Mouse (Mus musculus) monocyte, adult 2 months (primary cell): ENCODE data around the gene Prok2.

Source experiments
- DNase-seq, 2 experiments: peaks; one replicate each; pipeline ENCODE4 v3.0.0; 2022; ENCODE audit warnings: low spot score in 2 of 2, low read depth in 1 of 2

The Prok2 gene

DNA sequence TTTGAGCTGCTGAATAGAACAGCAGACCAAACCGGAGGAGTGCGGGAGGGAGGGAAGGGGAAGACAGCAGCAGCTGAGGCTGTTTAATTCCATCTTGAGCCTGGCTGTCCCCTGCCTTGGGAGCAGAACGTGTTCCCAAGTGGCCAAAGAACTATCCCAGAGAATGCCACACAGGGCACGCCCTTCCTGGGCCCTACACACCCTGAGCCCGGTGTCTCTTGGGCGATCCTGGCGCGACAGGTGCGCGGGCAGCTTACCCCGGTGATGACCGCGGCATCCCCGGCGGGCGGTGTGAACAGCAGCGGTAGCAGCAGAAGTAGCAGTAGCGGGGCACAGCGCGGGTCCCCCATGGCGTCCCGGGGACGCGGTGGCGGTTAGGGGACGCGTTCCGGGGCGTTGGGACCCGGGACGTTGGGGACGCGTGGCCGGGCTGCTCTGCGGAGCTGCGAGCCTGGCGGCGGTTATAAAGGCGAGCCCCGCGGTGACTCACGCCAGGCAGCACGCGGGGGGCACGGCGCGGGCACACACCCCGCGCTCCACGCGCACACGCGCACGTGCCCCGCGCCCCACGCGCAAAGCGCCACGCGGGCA, at the start of gene Prok2:
Gene Prok2 (minus strand): TSS at position 422 of the 591 bp plus-strand sequence.
- no peak for DNase-seq

DNA sequence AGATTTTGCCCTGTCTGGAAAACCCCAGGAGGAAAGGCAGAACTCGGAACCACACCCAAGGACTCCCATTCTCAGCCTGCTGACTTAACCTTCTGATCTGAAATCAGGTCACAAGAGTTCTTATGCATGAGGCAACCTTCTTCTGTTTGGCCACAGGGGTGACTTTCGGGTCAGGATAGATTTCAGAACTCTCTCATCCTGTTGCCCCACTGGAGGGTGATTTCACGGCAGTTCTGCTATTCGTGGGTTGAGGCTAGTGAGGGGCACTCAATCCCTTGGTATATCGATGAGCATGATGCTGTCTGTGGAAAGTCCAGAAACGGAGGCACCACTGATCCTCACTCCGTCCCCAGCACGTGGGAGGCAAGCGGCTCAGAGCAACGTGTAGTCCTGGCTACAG, 48.5 kb upstream of the Prok2 start:
- DNase-seq = peak; percentile 52 to 53

DNA sequence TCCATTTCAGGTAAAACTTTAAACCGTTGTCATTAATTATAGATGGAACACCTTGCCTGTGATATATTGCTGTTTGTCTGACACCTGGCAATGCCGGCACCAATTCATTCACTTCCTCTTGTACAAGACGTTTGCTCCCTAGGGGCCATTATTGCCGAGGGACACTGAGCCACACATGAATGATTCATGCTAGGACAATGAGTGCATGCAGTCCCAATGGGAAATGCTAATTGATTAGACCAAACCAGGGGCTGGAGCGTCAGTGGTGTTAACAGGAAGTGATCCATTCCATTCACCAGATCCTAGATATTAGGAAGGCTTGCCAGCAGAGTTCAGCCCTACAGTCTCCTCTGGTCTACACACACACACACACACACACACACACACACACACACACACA, 42.3 kb upstream of the Prok2 start:
- DNase-seq = no peak

DNA sequence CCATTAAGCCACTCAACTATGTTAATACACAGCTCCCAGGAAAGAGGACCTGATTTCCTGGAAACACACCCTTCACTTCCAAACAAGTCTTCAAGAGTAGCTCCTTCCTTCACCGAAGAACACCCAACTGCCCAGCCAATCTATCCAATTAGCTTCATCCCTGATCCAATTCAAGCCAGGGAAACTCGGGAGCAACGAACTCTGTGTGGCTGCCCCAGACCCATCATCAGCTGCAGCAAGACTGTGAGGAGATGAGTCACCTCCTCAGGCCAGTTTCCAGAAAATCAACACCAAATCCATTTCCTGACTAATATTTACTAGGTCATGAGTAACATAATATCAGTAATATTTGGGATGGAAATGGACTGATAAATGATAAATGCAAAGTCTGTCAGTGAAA, 38.7 kb upstream of the Prok2 start:
- DNase-seq = no peak

DNA sequence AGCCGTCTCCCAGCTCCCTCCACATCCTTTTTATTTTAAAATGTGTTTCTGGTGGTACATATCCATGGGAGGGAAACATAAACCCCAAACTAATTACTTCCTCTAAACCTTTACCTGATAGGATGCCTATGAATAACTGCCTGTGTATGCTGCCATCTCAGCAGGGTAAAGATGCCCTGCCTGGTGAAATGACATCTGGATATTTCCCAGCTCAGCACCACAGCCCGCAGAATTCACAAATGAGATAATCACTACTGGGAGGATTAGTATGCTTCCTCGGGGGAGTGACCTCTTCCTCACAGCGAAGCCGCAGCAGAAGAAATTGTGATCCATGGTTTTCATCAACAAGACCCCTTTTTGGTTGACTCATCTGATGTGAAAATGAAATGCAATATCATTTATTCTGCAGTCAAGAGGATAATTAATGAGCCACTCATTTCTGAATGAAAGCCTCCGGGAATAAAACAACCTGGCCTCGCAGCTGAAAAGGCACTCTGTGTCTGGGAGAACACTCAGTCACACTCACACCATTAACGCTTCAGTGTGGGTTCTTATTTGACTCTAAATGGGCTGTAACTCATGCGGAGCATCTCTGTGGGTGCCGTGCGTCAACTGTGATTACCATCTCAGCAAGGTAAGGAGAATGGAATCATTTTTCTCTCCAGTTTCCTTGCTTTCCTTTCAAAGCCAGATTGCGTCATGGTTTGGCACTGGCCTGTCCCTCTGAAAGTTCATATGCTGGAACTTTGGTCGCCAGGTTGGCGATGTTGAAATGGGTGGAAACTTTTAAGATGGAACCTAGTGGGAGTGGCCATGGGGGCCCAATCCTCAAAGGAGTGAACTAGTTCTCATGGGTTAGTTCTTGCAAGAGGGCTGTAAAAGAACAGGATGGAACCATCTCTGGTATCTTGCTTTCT, 36.1 kb upstream of the Prok2 start:
- DNase-seq = no peak

DNA sequence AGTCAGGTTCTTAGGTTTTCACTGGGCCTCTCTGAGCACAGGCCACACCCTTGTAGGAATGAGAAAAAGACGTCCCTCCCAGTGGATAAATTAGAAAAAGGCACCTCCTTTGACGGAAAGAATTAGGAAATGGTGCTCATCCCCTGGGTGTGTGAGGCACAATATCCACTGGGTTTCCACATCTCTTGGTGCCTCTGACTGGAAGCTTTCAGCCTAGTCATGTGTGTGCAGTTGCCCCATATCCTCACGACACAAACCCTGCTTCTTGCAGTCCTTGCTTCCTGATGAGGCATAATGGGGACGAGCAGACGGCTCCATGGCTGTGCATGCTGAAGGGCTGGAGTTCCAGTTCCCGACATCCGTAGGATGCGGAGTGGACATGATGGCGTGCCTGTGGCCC, 29.9 kb upstream of the Prok2 start:
- no peak for DNase-seq

DNA sequence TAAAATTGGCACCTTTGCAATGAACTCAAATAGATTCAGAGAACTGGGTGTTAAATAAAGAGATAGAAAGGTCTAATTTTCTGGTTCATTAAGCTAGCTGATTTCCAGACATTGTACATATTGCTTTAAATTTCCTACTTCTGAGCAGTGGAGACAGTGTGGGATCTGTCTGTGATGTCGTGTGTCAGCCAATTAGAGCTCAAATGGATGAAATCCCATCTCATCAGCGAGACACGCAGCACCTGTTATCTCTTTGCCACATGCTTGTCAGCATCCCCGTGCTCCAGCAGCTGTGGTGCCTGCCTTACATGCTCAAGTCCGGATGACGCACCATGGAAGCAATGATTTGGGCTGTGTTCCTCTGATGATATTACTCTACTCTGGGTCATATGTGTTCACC, 25.1 kb upstream of the Prok2 start:
- DNase-seq = no peak

DNA sequence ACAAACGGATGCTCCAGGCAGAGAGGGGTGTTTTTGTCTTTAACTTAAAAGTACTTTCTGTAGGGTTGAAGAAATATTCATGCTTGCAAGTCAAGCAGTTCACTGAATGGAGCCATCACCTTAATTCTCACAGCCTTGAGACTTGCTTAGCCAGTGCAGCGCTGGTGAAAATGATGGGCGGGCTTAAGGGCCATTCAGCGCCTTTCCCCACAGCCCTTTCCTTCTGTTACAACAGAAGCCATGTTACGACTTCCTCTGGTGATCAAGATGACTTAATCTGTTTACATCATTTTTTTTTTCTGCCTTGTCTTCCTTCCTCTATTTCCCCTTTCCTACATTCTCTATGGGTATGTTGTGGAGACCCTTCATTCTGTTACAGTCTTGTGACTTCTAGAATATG, 20.1 kb upstream of the Prok2 start:
- no peak for DNase-seq

DNA sequence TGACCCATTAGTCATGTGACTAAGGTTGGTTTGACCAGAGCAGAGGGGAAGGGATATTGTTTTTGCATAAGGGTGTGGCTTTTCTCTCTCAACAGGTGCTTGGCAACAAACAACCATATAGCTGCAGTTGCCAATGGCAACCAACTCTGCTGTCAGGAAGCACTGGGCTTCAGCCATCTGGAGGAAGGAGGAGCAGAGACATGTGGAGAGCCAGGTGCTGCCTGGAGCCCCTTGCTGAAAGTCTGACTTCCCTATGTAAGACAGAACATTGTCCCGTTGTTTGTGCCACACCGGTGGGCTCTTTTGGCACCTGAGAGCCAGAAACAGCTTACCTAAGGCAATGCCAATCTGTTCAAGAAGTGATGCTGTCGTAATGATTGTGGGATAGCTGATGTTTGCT, 16.7 kb upstream of the Prok2 start:
- no peak for DNase-seq

DNA sequence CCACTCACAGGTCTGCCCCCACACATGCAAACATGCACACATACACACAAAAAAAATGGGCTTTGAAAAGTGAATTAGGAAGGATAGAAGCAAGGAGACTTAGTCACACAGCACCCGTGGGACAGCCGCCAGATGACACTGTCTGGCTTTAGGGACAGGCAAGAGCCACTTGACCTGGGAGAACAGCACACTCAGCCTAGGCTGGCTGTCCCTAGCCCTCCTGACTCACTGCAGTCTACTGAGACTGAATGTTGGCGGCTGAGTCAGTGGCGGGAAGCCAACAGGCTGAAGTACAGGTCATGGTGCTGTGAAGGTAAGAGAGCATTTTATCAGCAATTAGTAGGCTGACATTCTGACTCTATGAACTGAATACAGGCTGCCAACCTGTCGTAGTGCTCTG, 8.5 kb upstream of the Prok2 start:
- DNase-seq = no peak

DNA sequence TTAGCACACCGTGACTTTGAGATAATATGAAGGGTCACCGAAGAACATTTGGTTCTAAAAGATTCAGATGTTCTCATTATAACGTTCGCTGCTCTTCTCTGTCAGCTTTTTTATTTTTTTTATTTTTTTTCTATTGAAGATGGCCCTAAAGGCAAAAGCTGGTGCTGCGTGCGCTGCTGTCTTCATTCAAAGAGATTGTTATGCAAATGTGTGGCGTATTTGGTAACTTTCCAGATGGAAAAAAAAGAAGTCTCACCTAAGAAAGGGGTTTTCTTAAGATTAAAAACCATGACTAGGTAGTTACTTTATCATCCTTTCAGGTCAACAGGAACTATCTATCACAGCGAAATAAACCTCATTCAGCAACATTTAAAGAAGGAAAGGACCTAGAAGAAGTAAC, 6.5 kb upstream of the Prok2 start:
- no peak for DNase-seq

DNA sequence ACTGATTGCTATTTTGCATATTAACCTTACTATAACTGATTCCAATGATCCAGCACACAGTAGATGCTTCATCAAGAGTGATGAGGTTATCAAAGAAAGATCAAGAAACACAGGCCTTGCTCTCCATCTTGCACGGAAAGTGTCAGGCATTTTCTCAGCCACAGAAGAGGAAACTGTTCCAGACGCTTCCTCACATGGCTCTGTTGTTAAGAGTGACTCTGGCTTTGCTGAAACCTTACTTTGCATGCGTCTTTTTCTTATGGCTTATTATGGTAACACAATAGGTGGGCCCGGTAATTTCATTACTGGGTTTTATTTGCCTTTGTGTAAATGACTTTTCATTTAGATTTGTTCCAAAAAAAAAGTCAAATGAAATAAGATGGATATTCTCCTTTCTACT, 5.7 kb upstream of the Prok2 start:
- DNase-seq = no peak

DNA sequence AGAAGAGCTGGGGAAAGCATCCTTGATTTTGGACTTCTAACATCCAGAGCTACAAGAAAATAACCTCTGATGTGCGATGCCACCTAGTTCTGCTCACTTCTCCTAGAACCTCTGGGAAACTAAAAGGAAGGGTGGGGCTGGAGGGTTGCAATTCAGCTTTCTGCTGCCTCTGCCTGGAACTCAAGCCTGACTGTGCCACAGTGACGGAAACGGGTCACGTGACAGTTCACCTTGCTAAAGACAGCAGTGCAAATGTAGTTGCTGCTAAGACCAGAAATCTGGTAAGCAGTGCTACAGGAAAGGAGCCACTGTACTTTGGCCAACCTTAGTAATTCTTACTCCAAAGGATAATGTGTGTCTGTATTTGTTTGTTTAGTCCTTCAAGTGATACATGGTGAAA, 3.7 kb upstream of the Prok2 start:
- DNase-seq = no peak

DNA sequence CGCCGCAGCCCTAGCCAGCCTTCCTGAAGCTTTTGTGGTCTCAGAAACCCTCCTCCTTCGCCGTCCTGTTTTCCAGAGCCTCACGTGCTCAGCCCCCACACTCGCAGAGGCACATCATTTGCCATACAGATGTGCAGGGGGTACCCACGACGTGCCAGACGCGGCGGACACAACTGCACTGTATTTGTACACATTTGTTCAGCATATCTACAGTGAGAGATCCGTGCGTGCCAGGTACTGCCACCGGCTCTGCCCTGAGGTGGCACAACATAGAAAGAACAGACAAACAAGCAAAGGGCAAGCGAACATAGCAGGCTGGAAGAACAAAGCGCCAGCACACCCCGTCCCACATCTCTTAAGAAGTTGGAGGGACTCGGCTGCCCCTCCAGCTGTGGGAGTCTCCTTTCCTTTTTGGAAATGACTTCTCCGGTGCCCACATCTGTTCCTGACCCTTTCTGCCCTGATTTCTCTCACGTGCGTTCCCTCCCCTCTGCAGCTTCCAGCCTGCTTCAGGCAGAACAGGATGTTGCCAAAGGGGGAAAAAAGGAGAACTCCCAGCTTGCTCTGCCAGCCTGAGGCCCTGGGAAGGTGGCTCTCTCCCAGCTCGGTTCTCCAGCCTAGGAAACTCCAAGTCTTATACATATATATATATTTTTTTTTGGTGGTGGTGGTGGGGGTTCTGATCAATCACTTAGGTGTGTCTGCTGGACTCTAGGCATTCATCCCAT, 548 bp upstream of the Prok2 start:
- DNase-seq = no peak

DNA sequence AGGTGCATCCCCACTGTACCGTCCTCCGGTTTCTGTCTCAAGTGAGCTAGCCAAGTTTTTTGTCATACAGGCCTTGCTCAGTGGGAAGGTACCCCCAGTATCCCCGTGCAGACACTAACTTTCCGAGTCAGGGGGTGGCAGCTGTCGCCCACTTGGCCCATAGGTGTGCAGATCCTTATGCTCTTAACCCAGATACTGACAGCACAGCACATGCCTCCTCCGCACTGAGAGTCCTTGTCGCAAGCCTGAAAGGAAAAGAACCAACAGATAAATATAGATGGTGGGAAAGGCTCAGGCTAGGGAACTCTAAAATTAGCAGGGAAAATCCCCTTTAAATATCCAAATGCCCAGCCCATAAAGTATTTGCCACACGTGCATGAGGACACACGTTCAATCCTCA, 3.8 kb downstream of the Prok2 start:
- DNase-seq = no peak

DNA sequence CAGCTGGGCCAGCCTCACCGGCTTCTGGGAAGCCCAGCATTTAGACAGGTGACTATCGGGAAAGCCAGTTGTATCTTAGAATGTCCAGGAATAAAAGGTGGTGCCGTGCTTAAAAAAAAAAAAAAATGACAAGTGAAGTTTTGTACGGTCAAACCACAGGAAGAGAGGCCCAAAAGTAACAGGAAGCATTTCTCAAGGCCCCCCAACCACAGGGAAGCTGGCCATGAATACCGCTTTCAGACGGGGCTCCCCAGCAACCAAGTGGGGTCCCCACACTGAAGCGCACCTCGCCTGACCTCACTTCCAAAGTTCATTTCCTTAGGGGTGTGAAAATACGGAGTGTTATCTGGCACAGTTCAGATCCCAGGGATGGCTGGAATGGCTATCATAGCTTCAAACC, 5.2 kb downstream of the Prok2 start:
- DNase-seq = no peak

DNA sequence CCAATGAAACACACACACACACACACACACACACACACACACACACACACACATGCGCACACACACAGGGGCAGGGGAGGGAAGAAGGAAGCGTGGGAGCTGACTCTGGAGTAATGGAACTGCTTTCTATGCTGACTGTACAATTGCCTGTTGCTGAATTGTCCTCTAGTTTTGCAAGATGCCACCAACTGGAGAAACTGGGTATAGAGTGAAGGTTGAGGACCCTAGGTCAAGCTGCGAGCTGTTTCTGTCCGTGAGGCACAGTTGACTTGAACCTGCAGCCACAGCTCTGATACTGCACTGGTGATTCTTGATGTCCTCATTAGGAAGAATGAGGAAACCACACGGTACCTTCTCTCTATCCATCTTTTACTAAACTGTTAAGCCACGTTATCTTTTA, 10.3 kb downstream of the Prok2 start:
- no peak for DNase-seq

DNA sequence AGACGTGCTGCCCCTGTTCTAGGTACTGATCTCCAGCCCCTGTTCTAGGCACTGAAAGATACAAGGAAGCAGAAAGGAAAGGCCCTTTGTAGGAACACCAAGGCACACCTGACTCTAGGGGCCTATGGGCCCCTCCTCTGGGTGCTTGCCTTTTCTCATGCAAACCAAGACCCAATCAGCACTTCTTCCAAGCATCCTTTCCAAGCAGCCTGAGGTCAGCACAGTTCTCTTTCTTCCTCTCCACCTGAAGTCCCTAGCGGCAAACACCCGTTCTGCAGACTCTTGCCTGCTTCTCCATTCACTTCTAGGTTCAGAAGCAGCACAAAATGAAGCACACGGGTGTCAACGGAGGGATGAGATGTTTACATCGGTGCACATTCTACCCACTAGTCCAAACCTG, 11.0 kb downstream of the Prok2 start:
- no peak for DNase-seq

DNA sequence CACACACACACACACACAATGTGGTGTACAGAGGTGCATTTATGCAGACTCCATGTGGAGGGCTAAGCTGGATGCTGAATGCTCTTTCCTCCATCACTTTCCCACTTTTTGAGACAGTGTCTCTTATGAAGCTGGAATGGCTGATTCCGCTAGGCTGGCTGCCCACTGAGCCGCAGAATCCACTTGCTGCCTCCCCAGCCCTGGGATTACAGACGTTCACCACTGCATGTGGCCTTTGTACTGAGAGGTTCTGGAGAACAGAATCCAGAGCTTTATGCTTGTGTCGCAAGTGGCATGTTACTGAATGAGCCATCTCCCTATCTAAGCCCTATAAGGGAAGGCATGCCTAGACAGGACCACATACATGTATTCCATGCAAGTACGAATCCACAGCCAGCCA, 12.9 kb downstream of the Prok2 start:
- no peak for DNase-seq

DNA sequence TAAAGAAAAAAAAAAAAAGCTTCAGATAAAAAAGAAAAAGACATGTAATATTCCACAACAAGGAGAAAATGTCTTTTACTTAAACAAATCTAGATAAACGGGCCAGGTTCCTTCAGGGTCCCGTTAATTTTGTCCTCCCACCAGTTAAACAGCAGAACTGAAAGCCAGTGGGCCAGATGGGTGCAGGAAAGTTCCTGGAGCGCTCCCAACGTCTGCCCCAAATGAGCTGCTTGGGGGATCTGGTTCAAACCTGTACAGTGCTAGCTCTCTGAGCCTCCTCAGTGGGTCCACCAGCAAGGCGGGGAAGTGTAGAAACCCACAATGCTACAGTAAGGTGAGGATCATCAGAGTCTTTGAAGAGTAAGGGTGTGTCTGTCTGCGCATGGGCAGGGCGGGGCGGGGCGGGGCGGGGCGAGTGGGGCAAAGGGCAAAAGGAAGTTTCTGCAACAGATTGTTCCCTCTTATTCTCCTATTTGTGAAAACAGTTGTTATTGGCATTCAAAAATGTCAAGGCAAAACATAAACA, 14.6 kb downstream of the Prok2 start:
- DNase-seq = no peak

DNA sequence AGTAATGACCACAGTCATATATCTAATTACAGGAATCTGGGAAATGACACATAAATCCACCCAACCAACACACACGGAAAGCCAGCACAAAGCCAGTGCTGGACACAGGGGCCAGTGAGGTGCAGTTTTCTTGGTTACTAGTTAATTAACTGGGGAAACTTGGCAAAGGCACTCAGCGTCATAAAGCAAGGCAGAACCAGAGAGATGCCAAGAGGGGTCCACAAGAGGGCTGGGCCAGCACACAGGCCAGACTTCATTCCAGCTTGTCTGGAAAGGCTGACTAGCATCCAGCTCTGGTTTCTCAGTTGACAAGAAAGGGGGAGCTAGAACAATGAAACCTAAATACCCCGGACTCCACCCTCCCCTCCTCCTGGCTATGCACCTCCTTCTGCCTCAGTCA, 25.7 kb downstream of the Prok2 start:
- DNase-seq = no peak
